Mouse (Mus musculus) cerebellum, adult 2 months (tissue): ENCODE results near the gene Mtg2. TPM values are rescaled to one million over a fixed set of nuclear protein-coding genes. Genes with fewer than 3 reads are reported as not detected.

Experiments used
- DNase-seq, 2 experiments: peaks; one replicate each; pipeline ENCODE4 v3.0.0; 2021
- H3K27ac ChIP-seq: fragments of 200-500 bp; 2 replicates; pipeline ENCODE4 v1.5.1; 2012; ENCODE audit warnings: low read length, control low read depth, inconsistent platforms; ENCODE audit not compliant: insufficient read depth
- H3K27me3 ChIP-seq: fragments of 200-500 bp; 2 replicates; pipeline ENCODE4 v1.6.1; 2012; ENCODE audit warnings: inconsistent platforms, mild to moderate bottlenecking, low read length, moderate library complexity; ENCODE audit not compliant: control insufficient read depth, insufficient read depth
- H3K4me1 ChIP-seq: fragments of 200-500 bp; 2 replicates; pipeline ENCODE4 v1.6.1; 2011; ENCODE audit warnings: low read length; ENCODE audit not compliant: control insufficient read depth, insufficient read depth
- H3K4me3 ChIP-seq: fragments of 200-500 bp; replicated peaks from 2 replicates; pipeline ENCODE3; 2011; ENCODE audit warnings: mild to moderate bottlenecking, low read depth, low read length, control low read depth; ENCODE audit not compliant: insufficient read depth
- CTCF ChIP-seq: fragments of 200-500 bp; IDR thresholded peaks from 2 replicates; pipeline ENCODE4 v1.5.1; 2011; ENCODE audit warnings: low read depth, mild to moderate bottlenecking, control low read depth, low read length, moderate library complexity, borderline replicate concordance; ENCODE audit not compliant: insufficient read depth
- POLR2A ChIP-seq: fragments of 200-500 bp; IDR thresholded peaks from 2 replicates; pipeline ENCODE4 v1.6.1; 2011; ENCODE audit warnings: low read length, control low read depth, borderline replicate concordance; ENCODE audit not compliant: insufficient read depth
- WGBS: fragments of 180-500 bp; shearing (Covaris S2); methylation state at CpG from one replicate; pipeline ENCODE4 v1.1.7; 2018; 5-methylcytosine and 5-hydroxymethylcytosine counted together
- polyA plus RNA-seq: library from polyadenylated mRNA; depleted of rRNA; stranded (reverse); fragments of >200 nt; gene quantifications from 2 replicates; pipeline ENCODE4 v1.2.3, GENCODE M21; 2012; rRNA removed

The Mtg2 gene
- polyA plus RNA-seq, 1 experiment: 28.7 TPM

DNA sequence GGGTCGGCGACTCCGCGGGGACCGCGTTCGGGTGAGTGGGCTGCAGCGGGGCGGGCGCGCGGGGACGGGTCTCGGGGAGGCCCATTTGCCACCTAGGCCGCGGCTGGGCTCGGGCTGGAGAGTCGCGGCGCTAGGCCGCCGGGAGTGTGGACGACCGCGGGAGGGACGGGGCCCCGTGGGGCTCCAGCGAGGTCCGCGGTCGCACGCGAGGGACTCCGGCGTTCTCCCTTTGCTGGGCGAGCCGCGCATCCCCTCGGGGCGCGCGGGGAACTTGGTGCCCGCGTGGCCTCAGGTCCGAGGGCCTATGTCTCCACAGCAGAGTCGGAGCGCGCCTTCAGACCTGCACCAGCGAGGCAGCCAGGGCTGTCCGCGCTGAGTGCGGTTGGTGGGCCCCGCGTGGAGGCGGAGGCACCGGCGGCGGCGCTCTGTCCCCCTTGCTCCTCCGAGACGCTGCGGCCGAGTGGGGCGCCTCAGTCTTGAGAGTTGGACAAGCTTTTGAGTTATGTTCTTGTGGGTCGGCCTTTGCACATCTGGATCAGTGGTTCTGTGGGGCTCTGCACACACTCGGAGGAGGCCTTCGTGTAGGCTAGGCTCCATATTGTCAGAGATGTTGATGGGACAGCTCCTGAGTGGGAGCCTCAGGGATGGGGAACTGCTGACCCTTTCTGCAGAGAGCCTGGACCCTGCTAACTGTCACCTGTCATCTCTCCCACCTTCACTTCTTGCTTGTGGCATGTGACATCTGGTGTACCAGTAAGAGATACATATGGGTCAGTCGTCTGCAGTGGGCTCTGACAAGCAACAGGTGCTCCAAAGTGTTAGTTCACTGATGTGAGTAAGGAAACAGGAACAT, 49.3 kb downstream of the Mtg2 start:
- H3K27me3 ChIP-seq: no peaks in the 10 kb centered on the region
- TF ChIP-seq CTCF (no peak), POLR2A (no peak)
- peak overlapping the region; percentile 5; the same call in 1 of the 2 replicates for H3K27ac ChIP-seq
- peak overlapping the region; percentile 81 for H3K4me3 ChIP-seq
- WGBS: under 1% methylated on average over 64 of the region's 68 CpGs
- DNase-seq: no peak
- peaks cover 20% of the 10 kb centered on the region for H3K4me1 ChIP-seq

DNA sequence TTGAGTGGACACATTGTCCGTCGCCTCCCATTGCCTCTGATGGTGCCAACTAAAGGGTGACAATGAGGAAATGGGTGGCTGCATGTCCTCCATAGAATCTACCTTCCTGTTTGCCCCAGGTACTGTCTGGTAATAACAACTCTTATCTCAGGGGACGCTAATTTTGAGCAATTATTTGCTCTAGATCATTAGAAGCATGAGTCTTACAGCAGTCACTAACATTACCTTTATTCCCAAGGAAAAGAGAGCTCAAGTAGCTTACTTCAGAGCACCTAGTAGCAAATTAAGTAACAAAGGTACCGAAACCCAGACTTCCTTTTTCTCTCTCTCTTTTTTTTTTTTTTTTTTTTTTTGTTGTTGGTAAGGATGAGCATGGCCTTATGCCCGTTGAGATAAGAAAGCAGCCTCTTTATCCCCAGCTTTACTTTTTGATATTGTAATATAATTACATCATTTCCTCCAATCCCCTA, 49.9 kb downstream of the Mtg2 start:
- no peak overlapping the region for H3K27ac ChIP-seq
- WGBS: 33% methylated on average over 5 of the region's 5 CpGs
- peak overlapping the region; percentile 81 for H3K4me3 ChIP-seq
- TF ChIP-seq CTCF: no peak
- no peak for TF ChIP-seq POLR2A
- peaks cover 18% of the 10 kb centered on the region for H3K4me1 ChIP-seq
- DNase-seq: no peak
- H3K27me3 ChIP-seq: no peaks in the 10 kb centered on the region

- TF ChIP-seq CTCF: no peak
- TF ChIP-seq POLR2A: no peak
These were observed 53.8 kb downstream of the Mtg2 start for GRCm38 (mm10) chr2:180124192-180124591.

DNA sequence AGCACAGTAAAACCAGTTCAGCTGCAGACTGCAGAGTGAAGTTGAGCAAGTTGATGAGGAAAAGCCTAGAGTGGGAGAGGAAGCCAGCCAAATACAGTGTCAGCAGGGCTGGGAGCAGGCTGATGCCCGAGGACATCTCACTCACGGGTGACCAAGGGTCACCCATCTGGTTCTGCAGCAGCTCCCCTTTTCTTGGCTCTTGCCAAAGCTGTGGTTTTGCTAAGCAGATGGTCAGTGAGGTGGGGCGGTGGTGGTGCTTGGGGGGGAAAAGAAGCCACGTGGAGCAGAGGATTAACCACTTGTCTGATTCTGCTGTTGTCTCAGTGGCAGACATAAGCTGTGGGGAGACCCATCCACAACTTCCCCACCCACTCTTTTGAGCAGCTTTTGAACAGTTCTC, 55.8 kb downstream of the Mtg2 start:
- H3K4me3 ChIP-seq: no peak overlapping the region
- DNase-seq: peak; percentile 31 to 46
- WGBS: 0% methylated on average over 4 of the region's 4 CpGs
- TF ChIP-seq POLR2A (no peak), CTCF (no peak)
- no peaks in the 10 kb centered on the region for H3K27me3 ChIP-seq
- 0 out of 2 replicates have a peak overlapping the region, but pooled peaks have one; percentile 3 for H3K27ac ChIP-seq
- H3K4me1 ChIP-seq: peaks cover 36% of the 10 kb centered on the region

More at GRCm38 (mm10) chr2:180124192-180124591, 53.8 kb downstream of the Mtg2 start:
- Histone ChIP-seq H3K27ac (no peak overlapping the region), H3K4me3 (no peak overlapping the region), H3K4me1 (peaks cover 34% of the 10 kb centered on the region), H3K27me3 (no peaks in the 10 kb centered on the region)
- DNase-seq: no peak
- WGBS: 95% methylated on average over 2 of the region's 2 CpGs

- no peak for DNase-seq
- Histone ChIP-seq H3K4me1 (peaks cover 37% of the 10 kb centered on the region), H3K27me3 (no peaks in the 10 kb centered on the region), H3K27ac (no peak overlapping the region), H3K4me3 (no peak overlapping the region)
- WGBS: 32% methylated on average over 1 of the region's 1 CpGs
- TF ChIP-seq CTCF: no peak
- TF ChIP-seq POLR2A: no peak
These were observed 57.3 kb downstream of the Mtg2 start for GRCm38 (mm10) chr2:180127675-180128074.

- H3K27ac ChIP-seq: no peak overlapping the region
- no peak for DNase-seq
- no peak overlapping the region for H3K4me3 ChIP-seq
- no peak for TF ChIP-seq POLR2A
- TF ChIP-seq CTCF: no peak
- 96% methylated on average over 4 of the region's 4 CpGs for WGBS
- no peaks in the 10 kb centered on the region for H3K27me3 ChIP-seq
- peaks cover 6% of the 10 kb centered on the region for H3K4me1 ChIP-seq
These were observed 62.8 kb downstream of the Mtg2 start for GRCm38 (mm10) chr2:180133231-180133630.

- H3K27ac ChIP-seq: no peak overlapping the region
- no peak for DNase-seq
- H3K4me1 ChIP-seq: peaks cover 5% of the 10 kb centered on the region
- 72% methylated on average over 3 of the region's 3 CpGs for WGBS
- H3K27me3 ChIP-seq: no peaks in the 10 kb centered on the region
- no peak overlapping the region for H3K4me3 ChIP-seq
- TF ChIP-seq CTCF (no peak), POLR2A (no peak)
These were observed 63.5 kb downstream of the Mtg2 start for GRCm38 (mm10) chr2:180133911-180134310.

GRCm38 (mm10) chr2:180135414-180135813, 65.0 kb downstream of the Mtg2 start:
- Histone ChIP-seq H3K4me3 (no peak overlapping the region), H3K4me1 (peaks cover 5% of the 10 kb centered on the region), H3K27ac (no peak overlapping the region), H3K27me3 (no peaks in the 10 kb centered on the region)
- 88% methylated on average over 5 of the region's 5 CpGs for WGBS
- no peak for DNase-seq
- TF ChIP-seq CTCF (no peak), POLR2A (no peak)

Other genes with a start within 250 kb of the Mtg2 start
- 15.2 TPM in 2 replicates for gene Taf4, start 93.9 kb upstream of the Mtg2 start, polyA plus RNA-seq
- gene Lsm14b, start 45.6 kb upstream of the Mtg2 start, polyA plus RNA-seq: 77.3 and 79.3 TPM in 2 replicates
- 248 and 254 TPM in 2 replicates for gene Psma7, start 28.2 kb upstream of the Mtg2 start, polyA plus RNA-seq
- 27.0 and 28.1 TPM in 2 replicates for gene Ss18l1, start 28.1 kb upstream of the Mtg2 start, polyA plus RNA-seq
- gene Hrh3, start 33.9 kb downstream of the Mtg2 start, polyA plus RNA-seq: 21.1 and 25.4 TPM in 2 replicates
- 64.3 and 69.6 TPM in 2 replicates for gene Osbpl2, start 48.7 kb downstream of the Mtg2 start, polyA plus RNA-seq
- 111 and 114 TPM in 2 replicates for gene Adrm1, start 100.9 kb downstream of the Mtg2 start, polyA plus RNA-seq
- gene Lama5, start 155.3 kb downstream of the Mtg2 start, polyA plus RNA-seq: 6.4 and 7.0 TPM in 2 replicates
- 1,729 and 1,776 TPM in 2 replicates for gene Rps21, start 186.8 kb downstream of the Mtg2 start, polyA plus RNA-seq
- 46.3 and 51.7 TPM in 2 replicates for gene Cables2, start 202.9 kb downstream of the Mtg2 start, polyA plus RNA-seq
- not detected in 2 replicates for gene Rbbp8nl, start 219.3 kb downstream of the Mtg2 start, polyA plus RNA-seq